Mouse (Mus musculus) NIH3T3 (cell line): ENCODE results near the gene Fermt3.

Experiments used
- DNase-seq: peaks from one replicate; pipeline ENCODE4 v3.0.0-alpha.2; 2012; ENCODE audit warnings: low read depth

Gene Fermt3

DNA sequence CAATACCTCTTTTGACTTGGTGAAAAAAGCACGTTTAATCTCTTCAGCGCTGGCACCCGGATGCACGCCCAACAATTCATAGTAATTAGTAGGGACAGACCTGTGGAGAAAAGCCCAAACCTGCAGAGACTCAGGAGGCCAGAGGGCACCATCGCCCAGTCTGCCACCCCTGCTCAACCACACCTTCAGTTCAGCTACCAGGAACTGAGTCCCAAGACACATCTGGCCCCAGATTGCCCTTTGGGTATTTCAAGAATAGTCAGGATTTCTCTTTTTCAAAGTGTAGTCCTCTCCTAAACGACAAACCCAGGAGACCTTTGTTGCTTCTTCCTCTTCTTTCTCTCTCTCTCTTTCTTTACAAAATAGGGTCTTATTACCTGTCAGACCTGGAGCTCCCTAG lies 28.6 kb downstream of the Fermt3 start:
- DNase-seq: no peak

GRCm38 (mm10) chr19:6989251-6989650 lies 30.0 kb downstream of the Fermt3 start:
- DNase-seq: no peak

GRCm38 (mm10) chr19:6987904-6988285 lies 31.4 kb downstream of the Fermt3 start:
- no peak for DNase-seq

- DNase-seq: peak; percentile 78
Measured at GRCm38 (mm10) chr19:6987061-6987903, 32.0 kb downstream of the Fermt3 start, which contains the start of gene Vegfb. Gene Vegfb (minus strand): TSS chr19:6987651.

DNA sequence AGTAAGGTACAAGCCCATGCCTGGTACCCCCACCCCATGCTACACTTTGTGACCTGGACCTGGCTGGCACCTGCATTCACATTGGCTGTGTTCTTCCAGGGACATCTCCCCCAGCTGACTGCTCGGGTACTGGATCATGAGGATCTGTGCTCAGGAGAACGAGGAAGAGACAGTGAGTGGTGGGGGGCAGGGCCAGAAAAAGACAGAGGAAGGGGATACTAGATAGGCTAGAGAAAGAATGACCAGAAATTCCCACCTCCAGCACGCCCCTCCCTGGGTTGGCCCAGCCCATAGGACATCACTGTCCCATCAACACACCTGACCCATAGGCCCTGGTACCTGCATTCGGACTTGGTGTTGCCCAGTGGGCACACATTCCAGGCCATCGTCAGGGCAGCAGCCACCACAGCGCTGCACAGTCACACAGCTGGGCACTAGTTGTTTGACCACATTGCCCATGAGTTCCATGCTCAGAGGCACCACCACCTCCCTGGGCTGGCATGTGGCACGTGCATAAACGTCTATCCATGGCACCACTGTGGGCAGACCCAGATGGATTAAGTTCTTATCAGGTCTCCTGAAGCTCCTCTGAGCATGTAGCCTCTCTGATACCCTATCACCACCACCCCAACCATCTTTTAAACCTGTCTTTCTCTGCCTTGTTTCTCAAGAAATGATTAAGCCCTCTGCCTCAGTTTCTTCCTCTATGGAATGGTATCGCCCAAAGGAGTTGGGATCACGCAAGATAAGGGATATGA lies 33.1 kb downstream of the Fermt3 start:
- no peak for DNase-seq

DNA sequence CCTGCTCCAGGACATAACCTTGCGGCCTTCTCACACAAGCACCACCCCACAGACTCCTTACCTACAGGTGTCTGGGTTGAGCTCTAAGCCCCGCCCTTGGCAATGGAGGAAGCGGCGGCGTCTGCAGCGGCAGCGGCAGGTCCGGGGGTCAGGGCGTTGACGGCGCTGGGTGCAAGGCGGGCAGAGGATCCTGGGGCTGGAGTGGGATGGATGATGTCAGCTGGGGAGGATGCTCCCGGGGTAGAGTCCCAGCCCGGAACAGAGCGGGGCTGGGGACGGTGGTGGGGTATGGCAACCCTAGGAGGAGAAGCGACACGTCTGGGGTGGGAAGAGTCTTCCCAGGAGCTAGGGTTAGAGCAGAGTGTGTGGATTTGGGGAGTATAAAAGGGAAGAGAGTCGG lies 34.0 kb downstream of the Fermt3 start:
- DNase-seq: no peak

DNA sequence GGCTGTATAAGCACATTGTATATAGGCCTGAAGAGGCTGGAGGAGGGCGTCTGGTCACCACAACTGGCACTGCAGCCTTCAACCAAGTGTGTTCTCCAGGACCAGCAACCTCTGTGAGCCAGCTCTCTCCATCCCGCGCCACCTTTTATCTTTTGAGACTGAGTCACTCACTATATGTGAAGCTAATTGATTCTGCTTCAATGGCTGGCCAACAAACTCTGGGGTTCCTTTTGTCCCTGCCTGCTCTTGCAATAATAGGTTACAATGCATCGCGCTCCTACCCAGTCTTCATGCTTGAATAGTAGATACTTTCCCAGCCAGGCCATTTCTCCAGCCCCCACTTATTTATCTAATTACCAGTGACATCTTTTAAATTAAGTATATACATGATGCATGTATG lies 35.6 kb downstream of the Fermt3 start:
- DNase-seq: no peak

- no peak for DNase-seq
Measured at GRCm38 (mm10) chr19:6981465-6981864, 37.8 kb downstream of the Fermt3 start.

GRCm38 (mm10) chr19:6980381-6981093 lies 38.7 kb downstream of the Fermt3 start, which contains the start of gene Fkbp2:
Gene Fkbp2 (minus strand): TSS chr19:6980501.
- peak; percentile 100 for DNase-seq

DNA sequence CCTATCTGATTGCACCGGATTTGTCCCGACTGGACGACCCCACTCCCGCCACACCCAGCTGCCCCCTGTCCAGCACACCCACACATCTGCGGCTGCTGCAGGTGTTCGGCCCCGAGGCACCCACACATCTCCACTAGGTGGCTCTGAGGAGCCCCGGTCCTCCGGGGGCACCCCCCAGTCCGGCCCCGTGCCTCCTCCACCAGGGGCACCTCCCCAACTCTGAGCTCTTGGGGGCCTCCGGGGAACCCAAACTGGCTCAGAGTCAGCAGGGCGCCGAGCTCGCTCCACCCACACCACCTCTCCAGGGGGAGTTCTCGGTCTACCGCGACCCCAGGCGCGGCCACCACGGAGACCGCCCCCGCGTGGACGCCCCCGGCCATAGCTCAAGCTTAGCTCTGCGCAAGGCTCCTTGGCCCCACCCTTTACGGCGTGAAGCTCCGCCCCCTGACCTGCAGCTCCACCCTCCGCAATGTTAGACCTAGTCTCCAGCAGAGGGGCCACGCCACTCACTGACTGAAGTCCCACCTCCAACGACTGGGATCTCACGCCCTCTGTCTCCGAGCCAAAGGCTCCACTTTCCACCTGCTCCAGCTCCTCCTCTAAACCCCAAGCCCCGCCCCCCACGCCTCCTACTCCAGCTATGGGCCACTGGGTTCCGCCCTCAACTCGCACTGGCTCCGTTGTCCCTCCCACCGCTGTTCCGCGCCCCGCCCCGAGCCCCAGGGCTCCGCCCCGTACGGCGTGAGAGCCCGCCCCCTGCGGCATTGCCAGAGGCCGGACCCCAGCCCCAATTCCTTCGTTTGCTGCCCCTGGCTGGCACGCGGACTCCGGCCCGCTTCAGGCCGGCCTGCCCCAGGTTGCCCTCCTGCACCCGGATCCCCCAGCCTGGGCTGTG lies 39.5 kb downstream of the Fermt3 start:
- DNase-seq: peak; percentile 100

DNA sequence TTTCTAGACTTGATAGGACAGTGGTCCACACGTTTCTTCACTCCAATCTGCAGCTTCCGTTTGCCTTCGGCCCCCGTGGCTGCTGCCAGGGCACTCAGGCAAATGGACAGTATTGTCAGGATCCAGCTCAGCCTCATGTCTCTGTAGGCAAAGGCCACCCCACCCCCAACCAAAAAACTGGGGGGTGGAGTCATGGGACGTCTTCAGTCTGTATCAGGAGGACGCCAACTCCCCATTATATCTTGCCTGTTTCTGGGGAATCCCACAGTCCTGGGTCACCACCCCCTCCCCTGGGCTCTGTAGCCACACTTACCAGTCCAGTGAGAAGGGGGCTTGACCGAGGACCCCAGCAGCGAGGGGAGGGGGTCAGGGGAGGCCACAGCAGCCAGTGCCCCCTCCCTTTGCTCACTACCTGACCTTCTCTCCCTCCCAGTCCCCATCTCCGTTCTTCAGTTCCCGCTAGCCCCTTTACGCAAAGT lies 40.2 kb downstream of the Fermt3 start:
- peak; percentile 71 for DNase-seq

- no peak for DNase-seq
Measured at GRCm38 (mm10) chr19:6978639-6978974, 40.7 kb downstream of the Fermt3 start.

DNA sequence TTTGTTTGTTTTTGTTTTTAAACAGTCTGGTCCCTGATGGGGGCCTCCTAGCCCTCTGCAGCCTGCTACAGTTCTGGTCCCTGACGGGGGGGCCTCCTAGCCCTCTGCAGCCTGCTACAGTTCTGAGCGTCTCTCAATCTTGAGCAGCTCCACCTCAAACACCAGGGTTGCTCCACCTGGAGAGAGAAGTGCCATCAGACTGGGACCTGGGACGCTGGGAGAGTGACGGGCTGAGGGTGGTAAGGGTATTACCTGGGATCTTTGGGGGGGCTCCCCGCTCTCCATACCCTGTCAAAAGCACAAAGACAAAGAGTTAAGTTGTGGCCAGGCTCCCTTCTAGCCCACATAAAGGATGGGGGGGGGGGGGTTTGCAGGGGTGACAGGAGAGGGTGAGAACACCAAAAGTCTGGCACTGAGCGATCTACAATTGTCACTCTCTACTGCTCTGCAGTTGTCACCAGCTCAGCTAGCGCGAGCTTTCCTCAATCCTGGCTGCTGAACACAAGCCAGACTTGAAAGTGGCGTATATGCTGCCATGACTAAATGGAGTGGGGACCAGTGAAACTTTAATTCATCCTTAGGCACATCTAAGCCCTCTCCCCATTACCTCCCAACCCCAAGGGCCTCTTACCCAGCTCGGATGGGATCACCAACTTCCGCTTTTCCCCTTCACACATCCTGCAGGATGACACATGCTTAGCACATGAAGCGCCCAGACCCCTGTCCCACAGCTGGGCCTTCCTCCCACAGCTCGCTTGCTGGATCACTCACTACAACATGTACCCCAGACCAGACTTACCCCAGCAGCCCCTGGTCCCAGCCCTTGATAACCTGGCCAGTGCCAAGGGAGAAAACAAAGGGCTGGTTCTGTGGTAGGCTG lies 41.3 kb downstream of the Fermt3 start:
- no peak for DNase-seq

DNA sequence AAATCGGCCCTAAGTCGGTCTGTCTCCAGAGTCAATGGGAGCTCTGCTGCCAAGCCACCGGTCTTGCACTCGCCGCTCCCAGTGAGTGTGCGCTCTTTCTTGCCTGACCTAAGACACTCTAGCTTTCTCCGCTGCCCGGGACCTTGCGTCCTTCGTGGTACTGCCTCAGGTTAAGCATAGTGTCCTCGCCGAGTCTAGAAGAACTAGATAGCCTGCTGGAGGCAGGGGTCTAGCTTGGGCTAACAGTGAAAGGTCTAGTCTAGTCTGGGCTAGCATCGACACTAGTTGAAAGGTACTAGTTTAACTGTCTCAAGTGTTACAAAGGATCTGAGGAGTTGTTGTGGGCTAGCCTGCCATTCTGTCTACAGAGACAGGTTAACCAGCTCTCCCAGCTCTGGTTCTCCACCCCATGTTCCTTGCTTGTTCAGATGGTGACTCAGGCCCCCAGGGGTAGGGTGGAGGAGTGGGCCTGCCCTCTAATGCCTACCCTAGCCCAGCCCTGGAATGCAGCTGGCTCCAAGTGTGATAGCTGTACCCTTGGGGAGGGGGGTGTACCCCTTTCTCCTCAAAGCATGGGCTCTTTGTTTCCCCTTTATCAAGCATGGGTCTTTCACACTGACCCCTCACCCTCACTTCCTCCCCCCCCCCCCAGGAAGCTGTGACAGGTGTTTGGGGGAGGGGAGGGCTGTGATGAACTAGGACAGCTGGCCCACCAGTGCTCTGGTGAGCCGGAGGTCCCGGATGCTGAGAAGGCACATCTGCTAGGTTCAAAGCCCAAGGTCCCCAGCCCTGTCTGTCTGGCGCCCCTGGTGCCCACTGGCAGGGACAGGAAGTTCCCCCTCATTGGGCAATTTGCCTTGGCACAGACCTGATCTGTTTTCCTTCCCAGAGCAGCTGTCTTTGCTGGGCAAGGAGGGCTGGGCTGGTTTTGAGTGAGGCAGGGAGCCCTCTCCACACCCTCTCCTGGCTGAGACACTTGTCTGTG lies 43.4 kb downstream of the Fermt3 start, which contains the start of gene Plcb3:
Plcb3 (minus strand) TSS at position 934 of the 985 bp plus-strand sequence.
- DNase-seq: peak; percentile 84

DNA sequence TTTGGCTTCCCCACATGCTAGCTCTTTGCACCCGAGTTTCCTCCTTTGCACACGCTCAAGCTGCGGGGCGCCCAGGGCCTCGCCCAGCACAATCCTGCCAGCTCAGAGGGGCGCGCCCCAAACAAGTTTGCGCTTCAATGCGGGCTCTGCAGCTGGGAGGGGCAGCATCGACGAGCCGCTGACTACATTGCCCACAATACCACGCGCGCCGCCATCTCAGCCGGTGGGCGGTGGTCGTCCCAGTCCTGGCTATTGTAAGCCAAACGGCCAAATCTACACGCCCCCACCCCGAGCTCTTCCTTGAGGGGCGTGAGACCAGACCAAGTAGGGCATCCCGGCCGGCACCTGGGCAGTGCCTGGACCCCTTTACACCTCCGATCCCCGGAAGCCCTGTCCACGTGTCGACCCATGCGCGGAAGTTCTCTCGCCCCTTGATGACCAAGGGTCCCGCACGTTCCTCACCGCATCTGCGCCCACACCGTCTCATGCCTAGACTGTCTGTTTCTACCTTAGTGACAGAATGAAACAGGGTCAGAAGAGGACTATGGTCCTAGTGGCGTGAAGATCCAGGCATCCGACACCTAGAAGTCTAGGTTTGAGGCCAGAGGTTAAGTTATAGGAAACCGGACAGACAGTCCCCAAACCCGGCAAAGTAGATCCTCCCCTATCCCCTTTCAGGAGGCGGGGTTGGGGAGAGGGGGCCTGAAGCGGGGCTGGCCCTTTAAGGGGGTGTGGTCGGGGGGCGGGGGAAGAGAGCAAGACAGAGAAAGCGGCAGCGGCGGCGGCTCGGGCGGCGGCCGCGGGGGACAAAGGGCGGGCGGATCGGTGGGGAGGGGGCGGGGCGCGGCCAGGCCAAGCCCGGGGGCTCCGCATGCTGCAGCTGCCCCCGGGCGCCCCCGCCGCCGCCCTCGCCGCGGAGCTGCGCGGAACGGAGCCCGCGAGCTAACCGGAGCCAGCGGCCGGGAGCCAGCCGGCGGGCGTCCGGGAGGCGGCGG lies 44.8 kb downstream of the Fermt3 start, which contains the start of gene Ppp1r14b:
Ppp1r14b (plus strand) TSS at position 758 of the 995 bp plus-strand sequence.
- peak; percentile 93 for DNase-seq

DNA sequence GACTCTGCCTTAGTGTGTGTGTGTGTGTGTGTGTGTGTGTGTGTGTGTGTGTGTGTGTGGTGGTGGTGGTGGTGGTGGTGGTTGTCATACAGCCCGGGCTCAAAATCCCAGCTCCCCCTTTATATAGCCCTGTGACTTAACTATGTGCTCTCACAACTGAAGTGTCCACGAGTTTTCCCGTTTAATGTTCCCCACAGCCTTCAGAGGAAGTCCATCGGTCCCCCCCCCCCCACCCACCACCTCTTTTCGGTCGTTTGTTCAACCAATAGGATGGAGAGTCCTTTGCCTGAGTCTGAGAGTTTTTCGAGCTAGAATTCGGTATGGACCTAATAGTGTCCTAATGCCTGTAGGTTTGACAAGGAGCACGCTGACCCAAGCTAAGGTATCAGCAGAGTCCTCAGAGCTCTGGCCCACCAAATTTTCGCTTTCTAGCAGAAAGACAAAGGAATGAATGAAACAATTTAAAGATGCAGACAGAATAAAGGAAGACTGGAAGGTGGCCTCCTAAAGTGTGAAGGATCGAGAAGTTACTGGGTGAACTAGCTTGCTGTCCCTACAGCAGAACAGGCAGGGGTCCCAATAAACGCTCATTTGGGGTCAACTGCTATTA lies 45.6 kb downstream of the Fermt3 start:
- DNase-seq: no peak

GRCm38 (mm10) chr19:6972247-6972917 lies 46.9 kb downstream of the Fermt3 start:
- no peak for DNase-seq
